Mouse (Mus musculus) gastrocnemius, postnatal 25 days (tissue): ENCODE measurements around the gene Rph3al. TPM values are rescaled to one million over a fixed set of nuclear protein-coding genes. Genes with fewer than 3 reads are reported as not detected.

Experiments
- DNase-seq: peaks from one replicate; pipeline ENCODE4 v3.0.0; 2022
- total RNA-seq, 2 experiments: library from RNA; stranded (reverse); gene quantifications; 1 replicate in 1 of 2; 2 replicates in 1 of 2; pipeline ENCODE4 v1.2.3; 2021

The Rph3al gene
- total RNA-seq, 2 experiments from 2014 or later = 8.2 to 8.6 TPM

- DNase-seq = no peak
Measured at GRCm38 (mm10) chr11:75906556-75906955, 31.7 kb downstream of the Rph3al start.

GRCm38 (mm10) chr11:75904982-75905381 lies 33.2 kb downstream of the Rph3al start:
- DNase-seq = no peak

GRCm38 (mm10) chr11:75904501-75904900 lies 33.7 kb downstream of the Rph3al start:
- DNase-seq = no peak

- DNase-seq = no peak
Measured at GRCm38 (mm10) chr11:75903486-75903885, 34.7 kb downstream of the Rph3al start.

GRCm38 (mm10) chr11:75901339-75901738 lies 36.9 kb downstream of the Rph3al start:
- DNase-seq = no peak

- DNase-seq = no peak
Measured at GRCm38 (mm10) chr11:75899676-75900075, 38.6 kb downstream of the Rph3al start.

GRCm38 (mm10) chr11:75898532-75898931 lies 39.7 kb downstream of the Rph3al start:
- DNase-seq = no peak

GRCm38 (mm10) chr11:75894791-75895420 lies 43.3 kb downstream of the Rph3al start:
- no peak for DNase-seq

- DNase-seq = no peak
Measured at GRCm38 (mm10) chr11:75893956-75894355, 44.3 kb downstream of the Rph3al start.

GRCm38 (mm10) chr11:75887349-75887748 lies 50.9 kb downstream of the Rph3al start:
- no peak for DNase-seq

GRCm38 (mm10) chr11:75881234-75881633 lies 57.0 kb downstream of the Rph3al start:
- DNase-seq = no peak

GRCm38 (mm10) chr11:75880064-75880463 lies 58.2 kb downstream of the Rph3al start:
- DNase-seq = no peak

- DNase-seq = no peak
Measured at GRCm38 (mm10) chr11:75878460-75878859, 59.8 kb downstream of the Rph3al start.

GRCm38 (mm10) chr11:75876043-75876780 lies 62.0 kb downstream of the Rph3al start:
- no peak for DNase-seq

GRCm38 (mm10) chr11:75871688-75872087 lies 66.5 kb downstream of the Rph3al start:
- DNase-seq = no peak

- DNase-seq = no peak
Measured at GRCm38 (mm10) chr11:75870947-75871346, 67.3 kb downstream of the Rph3al start.

- no peak for DNase-seq
Measured at GRCm38 (mm10) chr11:75870386-75870785, 67.8 kb downstream of the Rph3al start.

- no peak for DNase-seq
Measured at GRCm38 (mm10) chr11:75869898-75870297, 68.3 kb downstream of the Rph3al start.

GRCm38 (mm10) chr11:75866861-75867260 lies 71.4 kb downstream of the Rph3al start:
- no peak for DNase-seq

GRCm38 (mm10) chr11:75865859-75866258 lies 72.4 kb downstream of the Rph3al start:
- no peak for DNase-seq

GRCm38 (mm10) chr11:75865253-75865619 lies 73.0 kb downstream of the Rph3al start:
- no peak for DNase-seq

- no peak for DNase-seq
Measured at GRCm38 (mm10) chr11:75864529-75865252, 73.5 kb downstream of the Rph3al start.

GRCm38 (mm10) chr11:75862466-75862865 lies 75.8 kb downstream of the Rph3al start:
- DNase-seq = no peak
